Mouse (Mus musculus): ENCODE measurements around the gene Vmn2r74.

Vmn2r74 gene

DNA sequence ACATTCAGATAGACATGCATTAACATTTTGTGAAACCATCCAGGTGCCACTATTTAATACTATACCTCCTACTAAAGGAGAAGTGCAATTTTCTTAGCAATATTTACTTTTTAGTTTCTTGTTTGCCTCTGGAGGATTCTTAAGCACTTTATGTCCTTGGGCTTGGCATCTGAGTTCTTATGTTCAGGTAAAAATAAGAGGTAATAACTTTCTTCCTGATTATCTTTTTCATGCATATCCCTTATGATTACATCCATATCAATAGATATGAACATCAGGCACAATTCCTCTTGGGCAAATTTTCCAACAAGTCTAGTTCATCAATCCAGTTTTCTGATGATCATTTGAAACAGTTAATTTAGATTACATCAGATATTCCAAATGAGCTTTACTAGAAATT, at the start of gene Vmn2r74:
Gene Vmn2r74, minus strand, starts transcription at position 101 of the 400 bp plus-strand sequence.
- DNase-seq, result no peak

DNA sequence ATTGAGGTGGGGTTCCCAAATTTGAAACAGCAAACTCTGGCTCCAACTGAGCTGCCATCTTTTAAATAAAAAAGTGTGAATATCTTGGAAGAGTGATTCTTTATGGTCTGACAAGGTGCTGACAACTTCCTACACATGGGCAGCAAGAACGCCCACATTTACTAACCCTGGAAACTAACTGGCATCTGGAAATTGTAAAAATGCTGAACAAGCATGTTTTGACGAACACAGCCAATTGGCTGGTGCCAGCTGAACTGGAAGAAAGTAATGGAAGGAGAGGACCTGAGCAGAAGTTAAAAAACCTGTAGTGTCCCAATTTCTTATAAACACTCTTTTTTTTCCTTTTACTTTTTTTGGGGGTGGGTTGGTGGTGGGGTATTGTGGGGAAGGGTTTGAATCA, 46.1 kb upstream of the Vmn2r74 start:
- no peak for DNase-seq
